Mouse (Mus musculus): ENCODE data around the gene Trim75.

- TF ChIP-seq POLR2A (IDR thresholded peaks at IDR 0.05; ENCODE audit: insufficient read depth, low read depth, low read length) (no peak), CTCF (IDR thresholded peaks at IDR 0.05) (no peak), EP300 (IDR thresholded peaks at IDR 0.05; ENCODE audit: insufficient read depth, low read depth, low read length) (no peak)
Observed at GRCm38 (mm10) chr8:64959025-64959424, 28.6 kb downstream of the Trim75 start.
